Mouse (Mus musculus) brain, embryonic 14.5 days (tissue): ENCODE results near the gene Tnfsf4. TPM values are rescaled to one million over a fixed set of nuclear protein-coding genes. Genes with fewer than 3 reads are reported as not detected.
A peak's percentile ranks its signal among the peaks of the same experiment; 100 is the strongest.

Experiments used
- DNase-seq: peaks from one replicate; pipeline ENCODE4 v3.0.0-alpha.2; 2011; ENCODE audit warnings: low read depth
- CTCF ChIP-seq: fragments of 200-500 bp; IDR thresholded peaks from 2 replicates; pipeline ENCODE4 v1.5.1; 2012; ENCODE audit warnings: inconsistent platforms, mild to moderate bottlenecking, moderate library complexity, borderline replicate concordance; ENCODE audit not compliant: insufficient read depth, insufficient read length; ENCODE audit errors: extremely low read depth
- POLR2A ChIP-seq: fragments of 200-500 bp; IDR thresholded peaks from 2 replicates; pipeline ENCODE4 v1.6.1; 2012; ENCODE audit warnings: mild to moderate bottlenecking, inconsistent platforms, borderline replicate concordance; ENCODE audit not compliant: poor library complexity, insufficient read depth, insufficient read length, severe bottlenecking; ENCODE audit errors: extremely low read depth
- polyA plus RNA-seq: library from polyadenylated mRNA; depleted of rRNA; stranded (reverse); fragments of >200 nt; gene quantifications from 2 replicates; pipeline ENCODE4 v1.2.3, GENCODE M21; 2012; rRNA removed

The Tnfsf4 gene
- 0.04 TPM in 1 of 2 replicates, not detected in the other for polyA plus RNA-seq

GRCm38 (mm10) chr1:161394931-161395459, at the start of gene Tnfsf4:
Gene Tnfsf4, plus strand, starts transcription at chr1:161395409.
- DNase-seq: no peak
- no peak for TF ChIP-seq POLR2A
- no peak for TF ChIP-seq CTCF

- DNase-seq: no peak
- no peak for TF ChIP-seq CTCF
- TF ChIP-seq POLR2A: no peak
Observed at GRCm38 (mm10) chr1:161350981-161351380, 44.2 kb upstream of the Tnfsf4 start.

- TF ChIP-seq CTCF (no peak), POLR2A (no peak)
- no peak for DNase-seq
Observed at GRCm38 (mm10) chr1:161365006-161365405, 30.2 kb upstream of the Tnfsf4 start.

GRCm38 (mm10) chr1:161371919-161372318, 23.3 kb upstream of the Tnfsf4 start:
- no peak for DNase-seq
- no peak for TF ChIP-seq POLR2A
- no peak for TF ChIP-seq CTCF

GRCm38 (mm10) chr1:161375866-161376265, 19.3 kb upstream of the Tnfsf4 start:
- TF ChIP-seq CTCF: no peak
- no peak for TF ChIP-seq POLR2A
- no peak for DNase-seq

GRCm38 (mm10) chr1:161378571-161378970, 16.6 kb upstream of the Tnfsf4 start:
- no peak for DNase-seq
- TF ChIP-seq POLR2A (no peak), CTCF (no peak)

- DNase-seq: peak; percentile 95
- TF ChIP-seq CTCF (no peak), POLR2A (no peak)
Observed at GRCm38 (mm10) chr1:161379685-161380424, 15.4 kb upstream of the Tnfsf4 start.

- no peak for TF ChIP-seq POLR2A
- no peak for DNase-seq
Observed at GRCm38 (mm10) chr1:161380425-161380780, 14.8 kb upstream of the Tnfsf4 start.

- TF ChIP-seq CTCF: no peak
- no peak for DNase-seq
Observed at GRCm38 (mm10) chr1:161390066-161390465, 5.1 kb upstream of the Tnfsf4 start.

- no peak for DNase-seq
- TF ChIP-seq CTCF (no peak), POLR2A (no peak)
Observed at GRCm38 (mm10) chr1:161392906-161393305, 2.3 kb upstream of the Tnfsf4 start.

GRCm38 (mm10) chr1:161395610-161396009, 401 bp downstream of the Tnfsf4 start:
- DNase-seq: peak; percentile 25
- no peak for TF ChIP-seq CTCF
- TF ChIP-seq POLR2A: no peak

GRCm38 (mm10) chr1:161396351-161396750, 1.1 kb downstream of the Tnfsf4 start:
- TF ChIP-seq CTCF: no peak
- no peak for DNase-seq

GRCm38 (mm10) chr1:161400126-161400525, 4.9 kb downstream of the Tnfsf4 start:
- TF ChIP-seq POLR2A (no peak), CTCF (peak; percentile 53; the same call in 1 of the 2 replicates)
- peak; percentile 79 for DNase-seq

GRCm38 (mm10) chr1:161403061-161403460, 7.9 kb downstream of the Tnfsf4 start:
- TF ChIP-seq CTCF (no peak), POLR2A (no peak)
- peak; percentile 64 for DNase-seq
